Mouse (Mus musculus) cerebellum, postnatal 10 days (tissue): ENCODE data around the gene Riox2.
"Not testable (repeated sequence)": the region's sequence is repeated elsewhere in the genome, so short reads cannot be mapped to it uniquely, and the experiment has no call there.

Experiments used
- DNase-seq, 2 experiments: peaks; one replicate each; pipeline ENCODE4 v3.0.0; 2021; ENCODE audit warnings: mixed read lengths in 2 of 2

The Riox2 gene

DNA sequence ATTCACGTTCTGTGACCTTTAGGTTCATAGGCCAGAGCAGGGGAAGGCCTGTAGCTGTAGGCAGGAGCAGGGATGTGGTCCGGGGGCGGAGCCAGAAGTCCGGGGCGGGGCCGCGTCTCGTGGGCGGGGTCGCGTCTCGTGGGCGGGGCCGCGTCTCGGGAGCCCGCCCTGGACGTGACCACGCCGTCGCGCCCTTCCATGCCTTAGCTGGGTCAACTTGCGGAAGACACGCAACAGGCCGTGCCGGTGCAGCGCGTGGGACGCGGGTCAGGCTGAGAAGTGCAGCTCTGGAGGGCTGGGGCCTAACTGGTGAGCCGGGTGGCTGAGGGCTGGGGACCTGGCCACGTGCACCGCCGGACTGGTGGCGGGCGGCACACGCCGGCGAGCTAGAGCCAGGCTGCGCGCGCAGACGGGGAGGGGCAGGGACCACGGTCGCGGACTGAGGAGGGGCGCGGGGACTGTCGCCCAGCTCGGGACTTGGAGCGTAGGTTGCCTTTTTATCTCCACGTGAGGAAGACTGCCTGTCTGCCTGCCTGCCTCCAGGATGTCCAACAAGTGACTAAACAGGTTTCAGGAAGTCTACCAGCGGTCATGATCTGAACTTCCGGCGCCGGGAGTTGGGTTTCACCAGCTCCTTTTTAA lies at the start of gene Riox2:
Riox2 (plus strand) TSS at position 139 of the 642 bp plus-strand sequence.
- DNase-seq, result peak; percentile 89

DNA sequence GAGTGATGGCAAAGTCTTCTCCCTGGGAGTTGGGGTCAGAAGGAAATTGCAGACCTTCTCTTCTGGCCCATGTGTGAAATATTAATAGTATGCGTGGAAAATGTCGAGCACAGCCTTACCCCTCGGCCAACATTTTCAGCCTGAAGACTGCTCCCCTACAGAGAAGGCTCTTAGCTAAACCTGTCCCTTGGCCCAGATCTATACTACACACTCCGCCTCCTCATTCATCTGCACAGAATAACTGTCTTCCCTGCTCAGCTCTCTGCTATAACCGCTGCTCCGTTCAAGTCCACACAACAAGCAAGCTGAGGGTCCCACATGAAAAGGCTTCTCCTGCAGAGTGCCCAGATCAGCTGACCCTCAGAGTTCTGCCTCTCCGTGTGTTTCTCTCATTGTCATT lies 43.6 kb upstream of the Riox2 start:
- DNase-seq, result no peak

DNA sequence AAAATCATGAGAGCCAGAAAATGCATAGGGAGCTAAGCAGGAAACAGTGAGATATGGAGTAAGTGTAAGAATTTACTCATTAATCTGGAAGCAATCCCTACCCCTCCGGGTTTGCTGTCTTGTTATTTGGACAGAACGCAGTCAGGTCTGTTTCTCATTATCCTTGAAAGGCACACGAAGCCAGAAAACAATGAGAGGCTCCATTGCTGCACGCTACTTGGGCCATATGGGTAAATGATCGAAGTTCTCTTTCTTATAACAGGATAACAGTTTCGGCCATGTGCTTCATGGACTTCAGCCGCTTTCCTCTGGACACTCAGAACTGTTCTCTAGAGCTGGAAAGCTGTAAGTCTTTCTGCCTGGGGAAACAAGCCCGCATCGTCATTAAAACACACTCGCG lies 38.4 kb upstream of the Riox2 start:
- DNase-seq, result no peak

DNA sequence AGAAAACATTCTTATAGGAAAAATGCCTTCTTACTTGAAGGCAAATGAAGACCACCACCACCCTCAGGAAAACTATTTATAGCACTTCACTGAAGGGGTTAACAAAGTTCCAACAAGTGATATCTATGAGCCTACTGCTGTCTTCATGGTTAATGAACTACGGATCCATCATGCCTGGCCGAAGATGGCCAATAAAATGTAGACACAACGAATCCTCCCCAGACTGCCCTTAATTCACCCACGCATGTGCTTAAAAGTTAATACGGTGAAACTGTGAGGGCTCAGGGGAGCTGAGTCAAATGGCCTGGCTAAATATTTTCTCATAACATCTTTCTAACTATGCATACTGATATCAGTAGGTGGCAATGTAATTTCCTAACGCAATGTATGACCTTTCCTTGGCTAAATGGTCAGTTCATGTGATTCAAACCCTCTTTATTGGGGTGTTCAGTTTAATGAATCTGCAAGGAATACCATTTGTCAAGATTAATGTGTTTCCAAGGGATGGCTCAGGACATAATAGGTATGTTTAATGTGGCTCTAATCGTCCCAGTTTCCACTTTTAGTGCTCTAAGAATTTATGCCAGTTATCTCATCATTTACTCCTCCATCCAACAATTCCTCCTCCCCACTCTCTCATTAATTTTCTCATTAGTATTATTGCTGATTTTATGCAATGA lies 26.6 kb upstream of the Riox2 start:
- DNase-seq, result no peak

DNA sequence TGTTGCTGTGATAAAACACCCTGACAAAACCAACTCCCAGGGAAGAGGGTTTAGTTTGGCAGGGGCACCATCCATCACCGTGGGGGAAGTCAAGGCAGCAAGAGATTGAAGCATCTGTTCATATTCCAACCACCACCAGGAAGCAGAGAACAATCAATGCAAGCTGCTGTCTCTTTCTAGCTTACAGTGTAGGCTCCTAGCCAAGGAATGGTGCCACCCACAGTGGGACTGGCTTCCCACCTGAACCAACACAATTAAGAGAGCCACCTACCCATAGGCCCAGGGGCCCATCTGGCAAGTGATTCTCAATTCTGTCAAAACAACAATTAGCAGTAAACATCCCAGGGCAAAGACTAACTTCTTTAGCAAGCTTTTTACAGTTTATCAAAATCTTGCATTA lies 23.4 kb upstream of the Riox2 start:
- peak; percentile 4 to 17 for DNase-seq

DNA sequence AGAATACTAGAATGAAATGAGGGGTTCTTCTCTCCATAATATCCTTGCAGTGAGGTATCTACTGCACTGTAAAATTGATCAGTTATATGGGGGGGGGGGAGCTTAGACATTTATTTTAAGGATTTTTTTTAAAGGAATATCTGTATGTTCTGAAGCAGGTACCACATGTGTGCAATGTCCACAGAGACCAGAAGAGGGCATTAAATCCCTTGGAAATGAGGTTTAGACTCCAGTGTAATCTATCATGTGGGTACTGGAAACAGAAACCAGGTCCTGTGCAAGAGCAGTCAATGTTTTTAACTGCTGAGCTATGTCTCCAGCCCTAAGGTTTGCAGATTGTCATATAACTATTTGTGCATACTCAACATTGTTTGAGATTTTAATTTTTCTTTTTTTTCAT lies 22.5 kb upstream of the Riox2 start:
- no peak for DNase-seq

DNA sequence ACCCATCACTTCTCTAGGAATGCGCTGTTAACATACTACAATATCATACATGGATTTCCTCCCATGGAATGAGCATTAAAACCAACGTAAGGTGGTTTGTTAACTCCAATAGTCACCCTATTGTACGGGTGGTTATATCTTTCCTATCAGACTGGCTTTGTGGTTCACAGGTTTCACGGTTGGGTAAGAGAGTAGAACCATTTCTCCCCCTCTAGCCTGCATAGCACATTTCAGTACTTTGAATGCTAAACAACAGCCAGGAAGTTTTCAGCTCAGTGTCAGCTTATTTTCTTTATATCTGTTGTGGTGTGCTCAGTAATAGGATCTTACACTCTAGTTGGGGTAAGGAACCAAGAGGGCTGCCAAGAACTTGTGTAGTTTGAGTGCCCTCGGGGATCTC lies 19.8 kb upstream of the Riox2 start:
- DNase-seq, result no peak

DNA sequence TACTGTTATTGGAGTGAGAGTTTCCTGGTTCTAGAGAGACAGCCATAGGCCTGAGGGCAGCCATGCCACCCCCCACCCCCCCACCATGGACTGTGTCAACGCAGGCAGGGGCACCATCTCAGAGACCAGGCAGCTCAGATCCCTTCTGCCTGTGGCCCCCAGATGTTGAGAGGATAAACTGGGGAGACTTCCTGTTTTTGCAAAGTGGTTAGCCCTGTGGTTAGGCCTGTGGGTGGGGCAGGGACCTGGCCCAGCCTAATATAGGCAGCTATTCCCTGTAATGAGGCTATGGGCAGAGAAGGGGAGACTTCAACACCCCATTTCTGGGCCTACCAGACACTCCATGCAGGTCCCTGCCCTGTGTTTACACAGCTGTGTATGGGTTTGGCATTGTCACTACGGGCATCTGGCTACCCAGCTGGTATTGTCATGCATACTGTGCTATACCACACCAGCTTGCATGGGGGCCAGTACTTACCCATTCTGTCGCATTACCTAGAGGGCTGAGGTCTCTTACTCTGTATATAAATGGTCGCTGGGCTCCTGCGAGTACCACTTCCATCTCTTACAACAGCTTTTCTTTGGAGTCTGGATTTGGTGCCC lies 12.2 kb upstream of the Riox2 start:
- not testable (repeated sequence) for DNase-seq

DNA sequence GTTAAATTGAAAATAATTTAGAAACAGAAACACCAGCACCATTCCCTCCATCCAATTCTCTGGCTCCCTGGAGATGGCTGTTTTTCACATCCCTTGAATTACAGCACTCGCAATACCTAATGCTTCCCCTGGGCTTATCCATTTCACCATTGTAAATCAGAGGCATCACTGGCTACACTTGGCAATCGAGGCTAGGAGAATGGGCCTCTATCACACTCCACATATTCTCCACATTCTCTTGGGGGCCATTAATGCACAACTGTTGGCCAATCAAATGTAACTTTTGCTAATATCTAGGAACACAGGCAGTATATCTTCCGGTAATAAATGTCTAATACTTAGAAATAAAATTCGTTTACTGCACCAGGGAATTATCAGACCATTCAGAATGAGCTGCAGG lies 8.0 kb upstream of the Riox2 start:
- no peak for DNase-seq

DNA sequence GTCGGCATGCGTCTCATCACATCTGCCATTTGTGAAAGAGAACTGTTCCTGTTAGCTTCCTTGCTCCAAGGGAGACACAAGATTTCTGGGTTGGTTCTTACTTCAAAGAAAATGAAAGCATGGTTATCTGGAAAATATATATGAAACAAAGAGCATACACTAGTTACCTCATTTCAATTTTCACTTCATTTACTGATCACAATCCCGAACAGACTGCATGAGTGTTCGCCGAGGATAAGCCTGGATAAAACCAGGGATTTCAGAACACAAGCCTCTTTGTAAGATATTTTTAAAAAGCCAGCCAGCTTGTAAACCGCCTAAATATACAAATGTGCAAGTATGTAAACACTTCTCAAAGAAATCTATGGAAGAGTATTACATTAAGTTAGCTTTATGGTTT lies 7.6 kb upstream of the Riox2 start:
- DNase-seq, result no peak

DNA sequence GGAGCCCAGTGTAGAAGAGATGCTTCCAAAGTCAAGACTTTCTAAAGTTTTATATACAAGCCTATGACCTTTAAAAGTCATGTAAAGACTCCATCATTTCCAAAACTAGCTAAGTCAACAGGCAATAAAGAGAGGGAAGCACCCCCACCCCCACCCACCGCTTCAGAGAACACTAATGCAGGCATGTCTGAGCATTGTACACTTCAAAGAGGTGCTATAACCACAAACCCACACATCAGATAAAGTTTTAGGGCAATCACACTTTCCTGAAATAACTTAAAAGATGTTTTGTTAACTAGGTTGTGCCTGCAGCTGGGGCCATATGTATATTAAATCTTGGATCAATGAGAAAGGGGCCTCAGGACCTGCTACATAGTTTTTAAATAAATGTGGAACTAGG lies 1.7 kb upstream of the Riox2 start:
- no peak for DNase-seq

DNA sequence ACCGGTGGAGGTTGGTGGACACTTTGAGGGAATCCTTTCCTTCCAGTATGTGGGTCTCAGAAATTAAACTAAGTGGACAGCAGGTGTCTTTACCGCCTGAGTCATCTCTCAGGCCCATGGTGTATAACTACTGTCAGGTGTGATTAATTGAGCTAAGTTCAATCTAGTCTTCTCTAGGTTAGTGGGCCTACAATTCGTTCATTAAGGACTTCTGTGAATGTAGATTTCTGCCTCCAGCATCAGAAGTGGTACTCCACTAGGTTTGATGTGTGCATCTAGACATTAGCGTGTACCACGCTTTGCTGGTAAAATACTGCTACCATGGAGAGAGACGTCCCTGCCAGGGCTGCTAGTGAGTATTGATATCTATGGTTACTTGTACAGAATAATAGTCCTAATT lies 971 bp downstream of the Riox2 start:
- DNase-seq, result no peak

DNA sequence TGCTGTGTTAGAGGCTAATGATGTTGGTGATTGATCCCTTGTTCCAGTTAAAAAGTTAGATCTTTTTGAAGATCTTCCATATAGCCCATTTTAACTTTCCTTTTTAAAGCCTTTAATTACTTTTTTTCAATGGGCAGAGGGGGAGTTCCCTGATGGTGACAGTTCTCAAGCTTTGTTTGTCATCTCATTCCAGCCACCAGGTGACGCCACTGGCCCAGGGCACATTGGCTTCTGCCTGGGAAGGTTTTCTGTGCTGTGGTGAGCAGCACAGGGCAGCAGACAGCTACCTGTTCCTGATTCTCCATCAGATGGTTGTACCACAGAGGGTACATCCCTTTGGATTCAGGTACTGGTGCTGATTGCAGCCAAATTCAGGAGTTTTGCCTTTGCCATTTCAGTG lies 3.2 kb downstream of the Riox2 start:
- DNase-seq, result peak; percentile 81 to 83

DNA sequence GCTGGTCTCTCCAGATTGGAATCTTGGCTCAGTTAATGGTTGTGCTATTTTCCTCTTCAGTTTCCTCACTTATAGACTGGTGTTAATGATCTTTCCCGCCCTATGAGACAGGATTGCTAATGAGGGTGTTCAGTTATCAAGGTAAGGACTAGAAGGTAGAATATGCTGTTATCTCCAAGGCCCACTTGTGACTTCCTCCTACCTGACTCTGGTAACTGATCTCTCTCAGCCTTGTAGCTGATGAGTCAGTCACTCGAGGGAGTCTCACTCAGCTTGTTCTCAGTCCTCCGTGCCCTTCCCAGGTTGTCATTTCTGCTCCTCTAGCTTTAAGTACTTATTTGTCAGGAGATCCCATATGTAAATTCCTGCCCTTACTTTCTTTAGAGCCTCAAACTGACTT lies 6.4 kb downstream of the Riox2 start:
- DNase-seq, result no peak

DNA sequence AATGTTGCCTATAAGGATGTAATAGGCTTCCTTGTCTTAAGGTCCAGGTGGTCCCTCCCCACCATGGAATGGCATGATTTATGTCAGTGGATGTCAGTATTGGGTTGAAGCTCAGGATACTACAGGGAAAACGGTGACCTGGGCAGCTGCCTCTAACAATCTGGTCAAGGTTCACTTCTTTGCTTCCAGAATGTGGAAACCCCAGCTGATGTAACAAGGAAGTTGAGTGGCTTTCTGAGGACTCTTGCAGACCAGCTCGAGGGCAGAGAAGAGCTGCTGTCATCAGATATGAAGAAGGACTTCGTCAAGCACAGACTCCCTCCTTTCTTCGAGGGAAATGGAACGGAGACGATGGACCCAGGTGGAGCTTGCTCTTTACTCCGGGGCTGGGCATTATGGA lies 15.7 kb downstream of the Riox2 start:
- no peak for DNase-seq

DNA sequence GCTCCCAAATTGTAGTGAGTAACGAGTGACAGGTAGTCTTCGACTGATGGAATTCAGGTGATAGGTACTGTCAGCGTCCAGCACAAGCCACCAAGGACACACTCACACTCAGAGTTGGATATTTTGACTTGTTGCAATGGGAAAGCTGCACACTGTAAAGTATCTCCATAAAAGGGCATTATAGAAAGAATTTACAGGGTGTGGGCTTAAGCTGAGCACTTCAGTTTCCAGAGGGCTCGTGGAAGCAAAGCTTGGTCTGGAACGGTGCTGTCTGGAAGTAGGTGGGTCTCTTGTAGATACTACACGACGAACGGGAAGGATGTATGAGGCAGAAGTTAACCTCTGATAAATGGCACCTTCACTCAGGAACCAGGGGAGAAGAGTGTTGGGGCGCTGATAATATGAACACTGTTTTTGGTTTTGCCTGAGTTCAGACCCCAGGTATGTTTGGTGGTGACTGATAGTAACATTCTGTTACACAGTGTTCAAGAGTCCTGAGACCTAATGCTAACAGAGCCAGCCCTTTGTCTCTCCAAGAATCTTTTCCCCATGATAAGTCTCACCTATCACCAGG lies 16.5 kb downstream of the Riox2 start:
- no peak for DNase-seq

DNA sequence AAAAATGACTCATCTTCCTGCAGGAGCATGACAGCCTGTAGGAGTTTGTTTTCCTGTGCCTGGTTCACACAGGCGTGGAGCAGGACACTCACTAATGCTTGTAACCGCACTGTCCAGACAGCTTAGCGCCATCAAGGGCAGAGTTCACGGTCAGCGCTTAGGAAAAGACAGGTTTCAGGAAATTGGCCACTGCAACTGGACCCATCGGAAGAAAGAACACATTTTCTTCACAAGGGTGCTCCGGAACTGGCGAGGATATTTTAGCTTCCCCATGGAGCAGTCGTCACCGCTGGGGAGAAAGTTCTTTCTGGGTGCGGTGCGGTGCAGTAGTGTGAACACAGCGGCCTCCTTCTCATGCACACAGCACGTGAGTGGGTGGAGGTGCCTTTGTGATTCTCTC lies 21.6 kb downstream of the Riox2 start:
- DNase-seq, result no peak

DNA sequence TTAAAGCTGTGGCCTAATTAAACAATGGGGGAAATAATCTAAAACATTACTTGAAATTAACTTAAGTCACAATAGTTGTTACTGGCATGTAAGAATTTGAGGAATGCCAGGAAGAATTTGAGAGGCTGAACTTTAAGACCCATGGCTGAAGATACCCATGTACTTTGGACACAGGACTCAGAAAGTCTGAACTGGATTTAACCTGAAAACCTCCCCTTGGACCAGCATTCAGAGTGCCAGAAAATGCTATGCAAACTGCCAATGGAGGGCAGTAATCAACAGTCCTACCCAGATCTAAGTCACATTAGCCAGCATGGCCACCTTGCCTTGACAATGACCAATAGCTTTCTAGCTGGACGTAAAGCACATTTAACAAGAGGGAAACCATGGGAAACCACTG lies 26.4 kb downstream of the Riox2 start:
- no peak for DNase-seq

DNA sequence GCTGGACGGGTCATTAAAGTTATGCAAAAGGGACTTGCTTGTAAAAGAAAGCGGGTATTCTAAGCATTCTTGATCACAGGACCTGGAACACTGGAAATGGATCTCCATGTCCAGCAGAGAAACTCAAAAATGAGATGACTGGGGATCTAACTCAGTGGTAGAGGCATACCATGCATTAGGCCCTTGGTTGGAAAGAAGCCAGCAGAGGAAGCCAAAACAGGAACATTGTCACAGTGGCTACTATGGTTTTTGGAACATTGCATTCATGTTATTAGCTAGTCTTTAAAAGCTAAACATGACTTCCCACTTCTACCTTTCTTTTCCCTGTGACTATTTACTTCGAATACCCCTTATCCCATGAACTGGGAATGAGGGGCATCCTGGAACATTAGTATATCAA lies 27.6 kb downstream of the Riox2 start:
- DNase-seq, result peak in 1 of 2 experiments; percentile 11

DNA sequence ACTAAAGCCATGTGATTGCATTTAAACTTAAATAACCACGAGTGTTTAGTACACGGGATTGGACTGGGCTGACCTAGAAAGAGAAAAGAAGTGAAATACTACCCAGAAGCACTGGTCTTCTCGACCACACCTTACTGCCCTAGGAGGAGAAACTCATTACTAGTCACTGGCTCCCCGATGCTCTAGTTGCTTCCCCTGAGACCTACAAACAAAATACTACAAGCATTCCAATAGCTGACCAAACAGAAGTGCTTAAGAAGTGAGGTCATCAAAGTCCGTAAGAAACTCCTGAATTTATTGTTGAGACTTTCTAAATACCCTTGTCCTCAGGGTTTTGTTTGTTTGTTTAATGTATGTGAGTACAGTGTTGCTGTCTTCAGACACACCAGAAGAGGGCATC lies 38.3 kb downstream of the Riox2 start:
- no peak for DNase-seq

DNA sequence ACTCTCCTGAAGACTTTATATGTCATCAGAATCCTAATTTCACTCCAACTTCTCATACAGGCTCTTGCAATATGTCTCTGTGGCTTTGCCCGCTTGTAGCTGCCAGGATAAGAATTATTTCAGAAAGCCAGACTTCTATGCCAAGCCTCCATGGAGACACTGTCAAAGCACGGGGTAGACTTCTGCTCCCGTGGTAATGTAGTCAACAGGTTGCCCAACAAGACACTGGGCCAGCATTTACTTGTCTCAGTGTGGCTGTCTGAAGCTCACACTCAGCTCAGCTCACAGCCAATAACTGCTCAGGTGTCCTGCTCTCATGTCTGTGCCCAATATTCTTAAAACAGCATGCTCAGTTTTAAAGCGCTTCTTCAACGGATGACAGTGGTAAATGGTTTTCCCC lies 43.6 kb downstream of the Riox2 start:
- no peak for DNase-seq

DNA sequence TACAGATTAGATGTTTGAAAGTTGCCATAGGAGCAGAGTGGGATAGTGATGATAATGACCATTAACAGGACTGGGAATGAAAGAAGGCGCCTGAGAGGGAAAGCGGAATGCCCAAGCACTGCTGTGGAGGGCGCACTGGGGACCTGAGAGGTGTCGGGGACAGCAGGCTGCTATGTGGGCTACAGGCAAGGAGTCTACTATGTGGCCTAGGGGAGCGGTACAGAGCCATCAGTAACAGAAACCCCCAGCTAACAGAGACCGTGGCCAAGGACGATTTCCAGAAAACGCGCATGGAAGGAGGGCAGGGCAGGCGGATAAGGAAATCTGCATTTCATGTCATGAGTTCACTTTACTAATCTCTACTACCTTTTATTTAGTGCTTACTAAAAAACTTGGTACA lies 45.4 kb downstream of the Riox2 start:
- no peak for DNase-seq

DNA sequence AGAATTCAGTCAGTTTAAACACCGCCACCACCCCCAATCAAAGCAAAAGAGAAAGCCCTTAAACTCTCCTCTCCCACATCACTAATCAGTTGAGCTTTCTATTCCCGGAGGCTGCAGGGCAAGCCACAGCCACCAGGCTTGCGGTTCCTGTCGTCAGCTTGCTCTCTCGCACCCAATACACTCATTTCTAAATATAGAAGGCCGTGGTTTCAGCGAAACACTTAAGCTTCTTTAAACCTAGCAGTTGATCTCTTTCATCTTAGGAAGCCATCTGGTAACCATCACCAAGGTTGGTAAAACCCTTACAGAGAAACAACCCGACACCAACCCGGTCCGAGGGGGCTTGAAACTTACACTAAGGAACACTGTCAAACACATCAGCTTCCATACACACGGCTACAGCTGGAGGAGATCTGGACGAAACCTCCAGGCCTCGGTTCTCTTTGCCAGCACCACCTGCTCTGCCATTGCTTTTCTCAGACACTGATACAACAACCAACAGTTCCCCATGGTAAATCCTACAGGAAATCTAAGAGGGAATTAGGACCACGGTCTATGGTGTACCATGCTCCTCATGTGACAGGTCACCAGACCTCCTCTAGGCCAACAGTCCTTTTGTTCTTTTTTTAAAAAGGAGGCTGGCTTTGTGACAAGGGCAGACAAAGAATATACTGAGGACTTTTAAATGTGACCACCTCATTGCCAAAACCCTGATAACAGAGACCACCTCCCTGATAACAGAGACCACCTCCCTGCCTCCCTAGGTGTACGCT lies 46.1 kb downstream of the Riox2 start:
- DNase-seq, result no peak
